Mouse (Mus musculus): ENCODE results near the gene Wdsub1.

DNA sequence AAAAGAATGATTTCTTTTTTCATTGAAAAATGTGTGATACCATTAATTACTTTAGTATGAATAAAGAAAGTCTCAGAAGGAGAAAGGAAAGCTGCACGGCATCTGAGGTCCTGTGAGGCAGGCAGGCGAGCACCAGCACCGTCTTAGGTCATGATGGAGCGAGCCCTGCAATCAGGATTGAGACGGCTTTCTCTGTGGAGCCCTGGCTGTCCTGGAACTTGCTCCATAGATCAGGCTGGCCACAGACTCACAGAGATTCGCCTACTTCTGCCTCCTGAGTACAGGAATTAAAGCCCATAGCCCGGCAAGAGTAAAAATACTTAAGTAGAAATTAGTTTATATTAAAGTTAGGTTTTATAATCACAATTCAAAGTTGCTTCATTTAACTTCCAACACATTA lies 21.6 kb upstream of the Wdsub1 start:
- TF ChIP-seq MAX (IDR thresholded peaks at IDR 0.05; ENCODE audit: low read depth) (no peak), E2F4 (IDR thresholded peaks at IDR 0.05; ENCODE audit: insufficient read depth) (no peak), POLR2A (IDR thresholded peaks at IDR 0.05; ENCODE audit: insufficient read length, low read depth) (no peak), TCF3 (IDR thresholded peaks at IDR 0.05; ENCODE audit: insufficient read length, low read depth) (no peak), USF1 (IDR thresholded peaks at IDR 0.05; ENCODE audit: low read depth) (no peak), MYOD1 (IDR thresholded peaks at IDR 0.05; ENCODE audit: control insufficient read depth in 1 of 3, insufficient read length in 2 of 3, low read depth in 2 of 3) (no peak), TCF12 (IDR thresholded peaks at IDR 0.05; ENCODE audit: insufficient read depth, poor library complexity, severe bottlenecking) (no peak), CEBPB (IDR thresholded peaks at IDR 0.05; ENCODE audit: insufficient read depth, poor library complexity, severe bottlenecking) (no peak), MYOG (IDR thresholded peaks at IDR 0.05; ENCODE audit: control insufficient read depth in 1 of 3, insufficient read depth in 1 of 3, insufficient read length in 2 of 3, low read depth in 2 of 3) (no peak)

All from myocyte (in vitro differentiated cells).